Mouse (Mus musculus): Measurements from ENCODE around the gene Lactbl1.

Lactbl1 gene

GRCm38 (mm10) chr4:136622388-136622787 is at the start of gene Lactbl1:
Gene Lactbl1 (plus strand): TSS chr4:136622621.
- DNase-seq: no peak

- no peak for DNase-seq
Measured at GRCm38 (mm10) chr4:136581885-136582284, 40.5 kb upstream of the Lactbl1 start.

GRCm38 (mm10) chr4:136587221-136587827 is 35.1 kb upstream of the Lactbl1 start:
- no peak for DNase-seq

GRCm38 (mm10) chr4:136588003-136588402 is 34.4 kb upstream of the Lactbl1 start:
- no peak for DNase-seq

- no peak for DNase-seq
Measured at GRCm38 (mm10) chr4:136592111-136592510, 30.3 kb upstream of the Lactbl1 start.

GRCm38 (mm10) chr4:136594006-136594405 is 28.4 kb upstream of the Lactbl1 start:
- no peak for DNase-seq

- peak in 1 of 2 experiments; percentile 26 for DNase-seq
Measured at GRCm38 (mm10) chr4:136595221-136595620, 27.2 kb upstream of the Lactbl1 start.

- no peak for DNase-seq
Measured at GRCm38 (mm10) chr4:136598268-136598876, 24.0 kb upstream of the Lactbl1 start.

GRCm38 (mm10) chr4:136599869-136600268 is 22.6 kb upstream of the Lactbl1 start:
- DNase-seq: no peak

- no peak for DNase-seq
Measured at GRCm38 (mm10) chr4:136600536-136600935, 21.9 kb upstream of the Lactbl1 start.

- DNase-seq: peak; percentile 17 to 33
Measured at GRCm38 (mm10) chr4:136601476-136601875, 20.9 kb upstream of the Lactbl1 start.

GRCm38 (mm10) chr4:136602018-136602554 is 20.3 kb upstream of the Lactbl1 start:
- peak in 1 of 2 experiments; percentile 30 for DNase-seq

- DNase-seq: peak; percentile 92 to 95
Measured at GRCm38 (mm10) chr4:136602568-136602967, 19.9 kb upstream of the Lactbl1 start, which contains the start of gene Kdm1a. Gene Kdm1a (minus strand): TSS chr4:136602723.

- no peak for DNase-seq
Measured at GRCm38 (mm10) chr4:136605756-136606485, 16.5 kb upstream of the Lactbl1 start.

- no peak for DNase-seq
Measured at GRCm38 (mm10) chr4:136610387-136610856, 12.0 kb upstream of the Lactbl1 start, which contains the start of gene Tex46. Gene Tex46 (plus strand): TSS chr4:136610437.

GRCm38 (mm10) chr4:136613657-136614056 is 8.8 kb upstream of the Lactbl1 start:
- DNase-seq: no peak

- DNase-seq: peak; percentile 17 to 25
Measured at GRCm38 (mm10) chr4:136621336-136621735, 1.1 kb upstream of the Lactbl1 start.

GRCm38 (mm10) chr4:136621956-136622355 is 465 bp upstream of the Lactbl1 start:
- DNase-seq: no peak

GRCm38 (mm10) chr4:136626590-136626989 is 4.2 kb downstream of the Lactbl1 start:
- DNase-seq: no peak

GRCm38 (mm10) chr4:136631237-136631994 is 9.0 kb downstream of the Lactbl1 start:
- peak in 1 of 2 experiments; percentile 12 for DNase-seq

- DNase-seq: no peak
Measured at GRCm38 (mm10) chr4:136635995-136636394, 13.6 kb downstream of the Lactbl1 start.

- DNase-seq: no peak
Measured at GRCm38 (mm10) chr4:136636511-136636910, 14.1 kb downstream of the Lactbl1 start.
